Mouse (Mus musculus): Measurements from ENCODE around the gene Pnmal1. TPM values are rescaled to one million over a fixed set of nuclear protein-coding genes. Genes with fewer than 3 reads are reported as not detected.

Pnmal1 gene
- polyA plus RNA-seq, 1 experiment: not detected

DNA sequence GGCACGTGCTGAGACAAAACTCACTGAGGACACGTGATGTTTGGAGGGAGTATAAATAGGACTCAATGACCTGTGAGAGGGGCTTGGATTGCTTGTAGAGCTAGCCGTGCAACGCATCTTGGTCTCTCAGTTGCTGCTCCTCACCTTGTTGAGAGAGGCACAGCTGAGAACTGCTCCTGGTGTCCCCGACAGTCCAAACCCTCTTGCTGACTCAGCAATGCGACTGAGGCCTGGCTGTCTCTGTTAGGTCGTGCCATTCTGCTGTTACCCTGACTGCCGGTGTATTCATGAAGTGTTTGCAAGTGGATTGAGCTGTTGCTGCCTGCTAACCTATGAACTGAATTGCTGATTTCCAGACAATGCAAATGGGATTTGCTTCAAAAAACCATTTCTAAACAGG is 16.8 kb downstream of the Pnmal1 start:
- no peaks in the 10 kb centered on the region; the same call in 1 of the 2 replicates for H3K4me1 ChIP-seq (ENCODE audit: control insufficient read depth, insufficient read depth, low read length)
- no peak for TF ChIP-seq CTCF (IDR thresholded peaks at IDR 0.05; ENCODE audit: borderline replicate concordance, insufficient read depth, low read length)
- TF ChIP-seq POLR2A (IDR thresholded peaks at IDR 0.05; ENCODE audit: low read depth, low read length): no peak
- H3K4me3 ChIP-seq (ENCODE audit: insufficient read depth, low read length): no peak overlapping the region
- H3K27ac ChIP-seq (ENCODE audit: insufficient read depth, low read length): no peak overlapping the region

DNA sequence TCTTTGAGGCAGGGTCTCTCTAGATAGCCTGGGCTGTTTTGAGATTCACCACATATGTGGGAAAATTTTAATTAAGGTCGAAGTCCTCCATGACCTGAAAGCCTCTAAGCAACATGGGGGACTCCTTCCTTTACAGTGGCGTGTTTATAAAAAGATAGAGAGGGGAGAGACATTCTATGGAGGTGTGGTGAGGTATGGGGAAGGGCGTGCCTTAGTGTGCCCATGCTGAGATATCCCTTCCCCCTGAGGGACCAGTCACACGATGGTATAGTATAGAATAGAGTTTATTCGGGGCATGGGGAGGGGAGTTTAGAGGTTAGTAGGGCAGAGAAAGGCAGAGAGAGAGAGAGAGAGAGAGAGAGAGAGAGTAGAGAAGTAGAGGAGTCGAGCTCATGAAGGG is 18.7 kb downstream of the Pnmal1 start:
- Histone ChIP-seq H3K4me3 (ENCODE audit: insufficient read depth, low read length) (no peak overlapping the region), H3K27ac (ENCODE audit: insufficient read depth, low read length) (no peak overlapping the region), H3K4me1 (ENCODE audit: control insufficient read depth, insufficient read depth, low read length) (no peaks in the 10 kb centered on the region; the same call in 1 of the 2 replicates)
- TF ChIP-seq CTCF (IDR thresholded peaks at IDR 0.05; ENCODE audit: borderline replicate concordance, insufficient read depth, low read length) (no peak), POLR2A (IDR thresholded peaks at IDR 0.05; ENCODE audit: low read depth, low read length) (no peak)

DNA sequence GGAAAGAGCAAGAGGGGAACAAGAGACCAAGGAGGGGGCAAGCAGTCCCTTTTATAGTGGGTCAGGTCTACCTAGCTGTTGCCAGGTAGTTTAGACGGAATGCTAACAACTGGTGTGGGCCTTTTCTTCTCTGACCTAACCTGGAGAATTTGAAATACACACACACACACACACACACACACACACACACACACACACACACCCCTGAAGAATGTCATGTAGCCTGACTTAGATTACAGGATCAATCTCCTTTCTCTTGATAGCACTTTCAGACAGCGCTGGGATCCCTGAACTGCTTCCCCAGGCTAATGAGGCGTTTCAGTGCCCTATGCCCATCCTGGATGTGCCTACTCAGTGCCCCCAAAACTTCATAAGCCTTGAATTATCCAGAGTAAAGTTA is 19.1 kb downstream of the Pnmal1 start:
- TF ChIP-seq POLR2A (IDR thresholded peaks at IDR 0.05; ENCODE audit: low read depth, low read length) (no peak), CTCF (IDR thresholded peaks at IDR 0.05; ENCODE audit: borderline replicate concordance, insufficient read depth, low read length) (no peak)
- no peak overlapping the region for H3K27ac ChIP-seq (ENCODE audit: insufficient read depth, low read length)
- H3K4me3 ChIP-seq (ENCODE audit: insufficient read depth, low read length): no peak overlapping the region
- H3K4me1 ChIP-seq (ENCODE audit: control insufficient read depth, insufficient read depth, low read length): no peaks in the 10 kb centered on the region; the same call in 1 of the 2 replicates

DNA sequence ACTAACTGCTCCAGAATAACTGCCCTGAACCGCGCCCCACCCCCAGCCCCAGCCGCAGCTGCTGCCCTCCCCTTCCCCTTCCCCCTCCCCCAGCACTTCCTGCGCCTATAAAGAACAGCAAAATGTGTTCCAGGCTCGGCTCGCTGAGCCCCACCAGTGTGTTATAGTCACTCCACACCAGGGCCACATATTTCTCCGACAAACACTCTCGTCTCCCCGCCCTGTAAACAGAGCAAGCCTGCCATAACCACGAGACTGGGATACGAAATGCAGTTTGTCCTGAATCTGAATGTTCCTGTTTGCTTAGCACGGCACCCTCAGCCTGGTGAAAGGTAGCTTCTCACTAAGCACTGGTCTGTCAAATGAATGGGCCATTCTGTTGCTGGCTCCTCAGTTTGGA is 20.9 kb downstream of the Pnmal1 start:
- no peak for TF ChIP-seq CTCF (IDR thresholded peaks at IDR 0.05; ENCODE audit: borderline replicate concordance, insufficient read depth, low read length)
- TF ChIP-seq POLR2A (IDR thresholded peaks at IDR 0.05; ENCODE audit: low read depth, low read length): peak; percentile 51
- Histone ChIP-seq H3K4me3 (ENCODE audit: insufficient read depth, low read length) (no peak overlapping the region), H3K4me1 (ENCODE audit: control insufficient read depth, insufficient read depth, low read length) (no peaks in the 10 kb centered on the region; the same call in 1 of the 2 replicates), H3K27ac (ENCODE audit: insufficient read depth, low read length) (peak overlapping the region; percentile 23)

DNA sequence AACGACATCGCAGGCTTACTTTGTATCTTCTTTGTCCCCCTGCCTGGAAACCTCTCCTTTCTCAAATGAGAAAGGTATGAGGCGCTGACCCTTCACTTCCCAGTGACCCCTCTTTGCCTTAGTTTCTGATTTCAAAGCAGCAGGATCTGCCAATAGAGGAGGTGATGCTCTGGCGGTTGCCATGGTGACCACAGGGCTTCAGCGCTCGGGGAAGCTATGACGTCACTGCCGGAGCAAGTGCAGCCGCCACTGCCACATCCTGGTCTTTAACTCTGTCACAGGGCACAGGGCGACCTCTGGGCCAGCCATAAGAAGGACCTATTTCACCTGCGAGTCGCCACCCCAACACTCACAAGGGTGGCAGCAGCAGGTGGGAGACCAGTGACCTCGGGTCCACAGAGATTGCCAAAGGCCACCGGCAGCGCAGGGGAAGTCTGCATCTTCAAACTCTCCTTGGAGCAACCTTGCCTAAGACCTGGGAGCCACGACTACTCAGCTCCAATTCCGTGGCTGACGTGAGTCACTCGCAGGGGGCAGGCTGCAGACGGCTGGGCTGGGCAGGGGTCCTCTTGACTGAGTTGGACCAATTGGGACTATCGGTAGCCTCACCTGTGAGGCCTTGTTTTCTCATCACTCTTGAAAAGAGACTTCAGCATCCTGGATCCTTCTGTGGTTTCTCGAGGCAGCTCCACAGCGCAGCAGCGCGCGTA is 23.5 kb downstream of the Pnmal1 start, which contains the start of gene Gm42372:
TSS of gene Gm42372 (plus strand) at position 228 of the 710 bp plus-strand sequence.
- Histone ChIP-seq H3K4me1 (ENCODE audit: control insufficient read depth, insufficient read depth, low read length) (no peaks in the 10 kb centered on the region; the same call in 1 of the 2 replicates), H3K27ac (ENCODE audit: insufficient read depth, low read length) (no peak within 1 kb of the TSS), H3K4me3 (ENCODE audit: insufficient read depth, low read length) (no peak within 1 kb of the TSS)
- TF ChIP-seq CTCF (IDR thresholded peaks at IDR 0.05; ENCODE audit: borderline replicate concordance, insufficient read depth, low read length) (no peak), POLR2A (IDR thresholded peaks at IDR 0.05; ENCODE audit: low read depth, low read length) (no peak)

DNA sequence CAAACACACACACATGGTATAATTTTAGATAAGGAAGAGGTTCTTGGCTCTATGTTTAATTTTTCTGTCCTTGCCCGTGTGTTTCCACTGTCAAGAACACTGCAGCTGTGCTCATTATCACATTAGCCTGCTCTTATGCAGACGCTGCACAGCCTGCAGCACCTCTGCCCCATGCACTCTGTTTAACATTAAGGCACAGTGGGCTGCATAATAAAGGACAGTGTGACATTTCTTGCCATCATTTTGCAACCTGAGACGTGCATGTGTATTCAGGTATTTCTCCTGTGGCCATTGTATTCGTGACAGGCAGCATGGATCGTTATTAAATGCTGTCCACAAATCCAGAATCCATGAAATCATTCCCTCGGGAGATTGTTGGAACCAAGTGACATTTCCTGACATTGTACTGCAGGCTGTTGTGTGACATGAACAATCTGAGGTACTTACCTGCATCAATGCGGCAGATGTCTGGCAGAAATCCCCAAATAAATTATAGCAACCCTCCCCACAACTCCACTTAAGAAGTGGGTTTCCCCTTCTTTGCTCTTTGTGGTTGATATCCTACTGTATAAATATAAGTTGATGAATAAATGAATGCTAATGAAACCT is 28.2 kb downstream of the Pnmal1 start:
- H3K4me3 ChIP-seq (ENCODE audit: insufficient read depth, low read length): no peak overlapping the region
- no peaks in the 10 kb centered on the region for H3K4me1 ChIP-seq (ENCODE audit: control insufficient read depth, insufficient read depth, low read length)
- no peak overlapping the region for H3K27ac ChIP-seq (ENCODE audit: insufficient read depth, low read length)
- TF ChIP-seq POLR2A (IDR thresholded peaks at IDR 0.05; ENCODE audit: low read depth, low read length): no peak
- no peak for TF ChIP-seq CTCF (IDR thresholded peaks at IDR 0.05; ENCODE audit: borderline replicate concordance, insufficient read depth, low read length)

DNA sequence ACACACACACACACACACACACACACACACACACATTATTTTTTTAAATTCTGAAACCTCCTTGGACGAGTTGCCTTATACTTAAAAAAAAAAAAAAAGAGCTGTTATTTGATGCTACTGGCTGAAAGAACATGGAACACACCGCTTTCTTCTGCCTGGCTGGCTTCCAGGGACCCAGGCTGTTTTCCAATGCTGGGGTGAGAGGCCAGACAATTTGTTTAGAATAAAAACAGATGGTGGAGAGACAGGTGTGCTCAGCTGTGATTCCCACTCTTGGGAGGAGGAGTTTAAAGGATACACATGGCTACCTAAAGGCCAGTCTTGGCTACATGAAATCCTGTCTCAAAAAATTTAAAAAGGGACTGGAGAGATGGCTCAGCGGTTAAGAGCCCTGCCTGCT is 28.9 kb downstream of the Pnmal1 start:
- H3K4me3 ChIP-seq (ENCODE audit: insufficient read depth, low read length): no peak overlapping the region
- no peaks in the 10 kb centered on the region for H3K4me1 ChIP-seq (ENCODE audit: control insufficient read depth, insufficient read depth, low read length)
- no peak overlapping the region for H3K27ac ChIP-seq (ENCODE audit: insufficient read depth, low read length)
- no peak for TF ChIP-seq POLR2A (IDR thresholded peaks at IDR 0.05; ENCODE audit: low read depth, low read length)
- no peak for TF ChIP-seq CTCF (IDR thresholded peaks at IDR 0.05; ENCODE audit: borderline replicate concordance, insufficient read depth, low read length)

DNA sequence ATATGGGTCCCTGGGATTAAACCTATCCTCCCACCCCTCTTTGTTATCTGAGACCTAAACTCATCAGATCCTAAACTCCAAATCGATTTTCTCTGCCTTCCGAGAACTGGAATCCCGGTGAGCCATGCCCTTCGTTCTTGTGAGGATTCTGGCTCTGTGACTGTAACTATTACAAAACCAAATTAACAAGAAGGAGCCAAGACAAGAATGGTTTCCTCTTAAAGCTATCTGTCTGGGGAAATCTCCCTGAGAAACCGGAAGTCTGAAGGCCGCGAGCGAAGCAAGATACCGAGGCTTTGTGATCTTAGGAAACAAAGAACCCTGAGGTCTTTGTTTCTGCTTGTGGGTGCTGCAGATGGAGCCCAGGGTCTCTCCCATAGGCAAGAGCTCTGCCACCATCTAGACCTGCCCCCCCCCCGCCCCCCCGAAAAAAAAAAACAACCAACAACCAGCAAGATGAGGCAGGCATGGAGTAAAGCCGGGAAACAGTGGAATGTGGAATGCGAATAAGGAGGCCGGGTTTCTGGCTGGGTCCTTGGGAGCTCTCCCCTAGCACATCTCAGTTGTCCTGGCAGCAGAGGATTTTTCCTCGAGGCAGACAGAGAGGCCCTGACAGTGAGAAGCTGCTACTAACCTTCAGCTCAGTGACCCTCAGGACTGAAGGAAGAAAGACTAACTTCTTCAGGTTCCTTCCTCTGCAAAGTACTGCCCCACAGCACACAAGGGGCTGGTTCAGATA is 30.7 kb downstream of the Pnmal1 start:
- Histone ChIP-seq H3K27ac (ENCODE audit: insufficient read depth, low read length) (no peak overlapping the region), H3K4me3 (ENCODE audit: insufficient read depth, low read length) (no peak overlapping the region), H3K4me1 (ENCODE audit: control insufficient read depth, insufficient read depth, low read length) (no peaks in the 10 kb centered on the region)
- TF ChIP-seq CTCF (IDR thresholded peaks at IDR 0.05; ENCODE audit: borderline replicate concordance, insufficient read depth, low read length): no peak
- no peak for TF ChIP-seq POLR2A (IDR thresholded peaks at IDR 0.05; ENCODE audit: low read depth, low read length)

DNA sequence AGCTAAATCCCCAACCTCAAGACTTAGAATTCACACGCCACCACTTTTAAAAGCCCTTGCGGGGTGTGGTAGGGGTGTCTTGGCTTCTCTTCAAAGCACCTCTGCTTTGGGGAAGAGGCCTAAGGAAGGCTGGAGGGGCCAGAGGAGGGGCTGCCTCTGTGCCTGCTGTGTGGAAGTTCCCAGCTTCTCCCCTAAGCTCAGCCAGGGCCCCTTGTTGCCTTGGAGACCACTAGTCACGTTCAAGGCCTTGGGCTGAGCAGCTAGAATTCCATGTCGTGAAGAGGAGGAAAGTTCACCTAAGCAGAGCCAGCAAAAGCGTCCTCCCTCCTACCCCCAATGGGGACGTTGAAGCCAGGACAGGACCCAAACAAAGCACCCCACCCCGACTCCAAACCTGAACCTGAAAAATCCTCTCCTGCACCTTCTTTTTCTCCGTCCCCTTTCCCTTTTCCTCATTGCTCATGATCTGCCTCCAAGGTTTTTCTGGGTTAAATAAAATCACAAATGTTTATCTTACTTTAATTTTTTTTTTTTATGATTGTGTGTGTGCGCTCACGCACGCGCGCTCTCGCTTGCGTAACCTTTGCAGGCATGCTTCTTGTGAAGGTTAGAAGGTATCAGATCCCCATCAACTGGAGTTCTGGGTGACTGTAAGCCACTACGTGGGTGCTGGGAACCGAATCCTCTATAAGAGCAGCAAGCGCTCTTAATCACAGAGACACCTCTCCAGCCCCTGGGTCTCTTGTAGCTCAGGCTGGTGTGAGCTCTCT is 32.4 kb downstream of the Pnmal1 start:
- Histone ChIP-seq H3K4me1 (ENCODE audit: control insufficient read depth, insufficient read depth, low read length) (no peaks in the 10 kb centered on the region), H3K4me3 (ENCODE audit: insufficient read depth, low read length) (no peak overlapping the region), H3K27ac (ENCODE audit: insufficient read depth, low read length) (no peak overlapping the region)
- no peak for TF ChIP-seq POLR2A (IDR thresholded peaks at IDR 0.05; ENCODE audit: low read depth, low read length)

Data from embryonic fibroblast, embryonic 13.5 days (primary cell).